Mouse (Mus musculus) cerebellum, postnatal 10 days (tissue): ENCODE data around the gene Cdk6.
"Not testable (repeated sequence)": the region's sequence is repeated elsewhere in the genome, so short reads cannot be mapped to it uniquely, and the experiment has no call there.

Source experiments
- DNase-seq, 2 experiments: peaks; one replicate each; pipeline ENCODE4 v3.0.0; 2021; ENCODE audit warnings: mixed read lengths in 2 of 2

Cdk6 gene

GRCm38 (mm10) chr5:3341111-3341911 is at the start of gene Cdk6:
Gene Cdk6 (plus strand): TSS chr5:3341485.
- peak; percentile 48 to 49 for DNase-seq

GRCm38 (mm10) chr5:3293666-3294065 is 47.6 kb upstream of the Cdk6 start:
- DNase-seq, result no peak

- DNase-seq, result no peak
Observed at GRCm38 (mm10) chr5:3300801-3301457, 40.4 kb upstream of the Cdk6 start.

GRCm38 (mm10) chr5:3301535-3301934 is 39.8 kb upstream of the Cdk6 start:
- no peak for DNase-seq

- DNase-seq, result no peak
Observed at GRCm38 (mm10) chr5:3303876-3304275, 37.4 kb upstream of the Cdk6 start.

GRCm38 (mm10) chr5:3306146-3306545 is 35.1 kb upstream of the Cdk6 start:
- DNase-seq, result no peak

- no peak for DNase-seq
Observed at GRCm38 (mm10) chr5:3309122-3309521, 32.2 kb upstream of the Cdk6 start.

GRCm38 (mm10) chr5:3309587-3309986 is 31.7 kb upstream of the Cdk6 start:
- DNase-seq, result no peak

GRCm38 (mm10) chr5:3311156-3311555 is 30.1 kb upstream of the Cdk6 start:
- not testable (repeated sequence) for DNase-seq

GRCm38 (mm10) chr5:3317724-3318123 is 23.6 kb upstream of the Cdk6 start:
- DNase-seq, result not testable (repeated sequence)

- peak; percentile 4 to 9 for DNase-seq
Observed at GRCm38 (mm10) chr5:3320225-3320624, 21.1 kb upstream of the Cdk6 start.

- no peak for DNase-seq
Observed at GRCm38 (mm10) chr5:3322052-3322451, 19.2 kb upstream of the Cdk6 start.

GRCm38 (mm10) chr5:3324116-3324515 is 17.2 kb upstream of the Cdk6 start:
- no peak for DNase-seq

- no peak for DNase-seq
Observed at GRCm38 (mm10) chr5:3329361-3329760, 11.9 kb upstream of the Cdk6 start.

GRCm38 (mm10) chr5:3330932-3331331 is 10.4 kb upstream of the Cdk6 start:
- no peak for DNase-seq

- DNase-seq, result not testable (repeated sequence)
Observed at GRCm38 (mm10) chr5:3333019-3333418, 8.3 kb upstream of the Cdk6 start.

GRCm38 (mm10) chr5:3340340-3341058 is 786 bp upstream of the Cdk6 start:
- peak; percentile 13 to 21 for DNase-seq

- peak; percentile 48 to 52 for DNase-seq
Observed at GRCm38 (mm10) chr5:3341931-3342770, 866 bp downstream of the Cdk6 start.

- peak; percentile 57 to 68 for DNase-seq
Observed at GRCm38 (mm10) chr5:3342771-3343565, 1.7 kb downstream of the Cdk6 start.

GRCm38 (mm10) chr5:3343566-3344080 is 2.3 kb downstream of the Cdk6 start:
- DNase-seq, result peak; percentile 56 to 62

- DNase-seq, result peak; percentile 94
Observed at GRCm38 (mm10) chr5:3344081-3344631, 2.9 kb downstream of the Cdk6 start.
